Mouse (Mus musculus) liver, embryonic 14.5 days (tissue): ENCODE data around the gene Mtmr12.

Experiments
- CTCF ChIP-seq: IDR thresholded peaks from 2 replicates; pipeline ENCODE4 v1.5.1; 2016; ENCODE audit warnings: antibody characterized with exemption, low read depth, control low read depth
- EP300 ChIP-seq: IDR thresholded peaks from 2 replicates; pipeline ENCODE4 v1.6.1; 2016; ENCODE audit warnings: antibody characterized with exemption, low read depth

DNA sequence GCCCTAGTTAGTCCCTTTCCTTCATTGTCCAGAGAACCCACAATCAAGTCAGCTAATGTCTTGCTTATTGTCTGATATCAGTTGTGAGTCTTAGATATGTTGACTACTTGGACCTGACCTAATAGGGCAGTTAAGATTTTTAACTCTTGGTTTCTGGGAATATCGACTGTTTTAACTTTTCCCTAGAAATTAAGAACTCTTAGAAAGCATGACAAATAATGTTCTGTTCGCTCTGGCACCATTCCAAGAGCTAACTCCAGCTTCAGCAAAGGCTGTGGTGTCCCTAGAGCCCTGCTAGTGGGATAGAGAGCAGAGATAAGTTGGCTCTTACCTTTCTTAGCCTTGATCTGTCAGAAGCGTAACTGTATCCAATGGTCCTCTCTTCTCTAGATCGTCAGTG lies 32.7 kb downstream of the Mtmr12 start:
- TF ChIP-seq CTCF, result no peak
- no peak for TF ChIP-seq EP300
